Mouse (Mus musculus): ENCODE data around the gene Ceacam19.

Gene Ceacam19

GRCm38 (mm10) chr7:19836843-19837242 is 50.9 kb downstream of the Ceacam19 start:
- no peak for DNase-seq

- DNase-seq, result no peak
Observed at GRCm38 (mm10) chr7:19834055-19834454, 53.7 kb downstream of the Ceacam19 start.

GRCm38 (mm10) chr7:19831837-19832236 is 55.9 kb downstream of the Ceacam19 start:
- DNase-seq, result no peak

- peak; percentile 95 to 96 for DNase-seq
Observed at GRCm38 (mm10) chr7:19830682-19831156, 57.0 kb downstream of the Ceacam19 start.

GRCm38 (mm10) chr7:19829694-19830093 is 58.1 kb downstream of the Ceacam19 start:
- no peak for DNase-seq

- no peak for DNase-seq
Observed at GRCm38 (mm10) chr7:19826756-19827155, 61.0 kb downstream of the Ceacam19 start.
